ENCODE assay signal across 8 mouse cellular contexts in the genomic region with DNA sequence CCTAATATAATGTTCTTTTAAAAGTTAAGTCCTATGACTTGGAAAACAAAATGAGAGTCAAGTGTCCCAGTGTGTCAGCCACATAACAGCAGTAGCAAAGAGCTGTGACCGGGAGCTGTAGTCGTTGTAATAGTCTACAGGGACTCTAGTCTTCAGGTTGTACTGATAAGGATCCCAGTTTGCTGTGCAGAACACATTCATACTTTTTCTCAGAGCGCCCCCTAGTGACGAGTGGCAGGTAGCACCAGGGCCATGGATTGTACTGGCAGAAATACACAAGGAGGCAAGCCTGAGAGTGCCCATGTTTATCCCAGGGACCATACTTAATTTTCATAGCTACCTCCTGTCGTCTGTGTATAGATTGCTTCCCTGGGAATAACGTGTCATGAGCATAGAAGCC. TPM values are rescaled to one million over a fixed set of nuclear protein-coding genes. Genes with fewer than 3 reads are reported as not detected.
DNase-seq lines count a peak whose midpoint lies in the region; ATAC-seq and TF ChIP-seq lines count a peak whose summit lies in the region.

No protein-coding gene starts in this region.

- no peak overlapping the region for H3K27ac ChIP-seq in forebrain, embryonic 14.5 days (ENCODE audit: low read depth, low read length)
- no peak overlapping the region for H3K27ac ChIP-seq in layer of hippocampus, adult 2 months
- no peak overlapping the region for H3K27ac ChIP-seq in lung, embryonic 14.5 days (ENCODE audit: low read depth)

- intact Hi-C loops in heart, postnatal 36 days (cut with DNase I), result loop anchor here (10.0 kb wide), 2 partner anchors 293 to 893 kb away; no protein-coding TSS in a partner anchor

- peak; percentile 56 for DNase-seq in G1E (ENCODE audit: low spot score)
- peak; percentile 68 for DNase-seq in c-Kit-positive CD71-positive TER-119-positive erythroid progenitor cells, embryonic 14.5 days (ENCODE audit: low spot score)
- DNase-seq in forebrain, embryonic 14.5 days (ENCODE audit: low spot score), result peak; percentile 79
- DNase-seq in heart, postnatal 36 days, result peak; percentile 63 to 70
- peak; percentile 67 to 80 for DNase-seq in layer of hippocampus, adult 2 months (ENCODE audit: low spot score in 2 of 2)
- peak; percentile 89 for DNase-seq in lung, embryonic 14.5 days
- DNase-seq in ovary, postnatal 14 days (ENCODE audit: low spot score), result peak; percentile 75
- DNase-seq in thymus, postnatal 25 days, result peak; percentile 81

- H3K9me3 ChIP-seq in G1E (replicated peaks), result no peaks in the 10 kb centered on the region
- H3K9me3 ChIP-seq in forebrain, embryonic 14.5 days (replicated peaks; ENCODE audit: control insufficient read depth, low read length), result no peaks in the 10 kb centered on the region
- no peaks in the 10 kb centered on the region for H3K9me3 ChIP-seq in lung, embryonic 14.5 days (ENCODE audit: low read depth, low read length)

- H3K4me1 ChIP-seq in G1E (ENCODE audit: insufficient read depth, low read depth, low read length), result peaks cover 2% of the 10 kb centered on the region; the same call in 1 of the 2 replicates
- no peaks in the 10 kb centered on the region for H3K4me1 ChIP-seq in forebrain, embryonic 14.5 days (ENCODE audit: control insufficient read depth, insufficient read depth, low read length)
- H3K4me1 ChIP-seq in lung, embryonic 14.5 days (ENCODE audit: insufficient read depth), result no peaks in the 10 kb centered on the region

- H3K4me3 ChIP-seq in G1E (ENCODE audit: low read depth, low read length), result no peak overlapping the region
- no peak overlapping the region for H3K4me3 ChIP-seq in forebrain, embryonic 14.5 days (ENCODE audit: low read depth, low read length)
- no peak overlapping the region for H3K4me3 ChIP-seq in layer of hippocampus, adult 2 months
- no peak overlapping the region for H3K4me3 ChIP-seq in lung, embryonic 14.5 days (ENCODE audit: low read depth, low read length)

- no peak overlapping the region for H3K9ac ChIP-seq in forebrain, embryonic 14.5 days (ENCODE audit: low read length)
- H3K9ac ChIP-seq in lung, embryonic 14.5 days, result no peak overlapping the region

- 9% methylated on average over 6 of the region's 6 CpGs for WGBS in forebrain, embryonic 14.5 days
- WGBS in lung, embryonic 14.5 days, result 1% methylated on average over 6 of the region's 6 CpGs

- peak; percentile 90 for TF ChIP-seq CTCF in G1E (IDR thresholded peaks at IDR 0.05; ENCODE audit: low read depth, low read length)
- peak; percentile 94 for TF ChIP-seq CTCF in layer of hippocampus, adult 2 months (conservative IDR thresholded peaks at IDR 0.05)
- peak; percentile 88 for TF ChIP-seq CTCF in lung, embryonic 14.5 days (IDR thresholded peaks at IDR 0.05; ENCODE audit: low read depth)

- peaks cover 3% of the 10 kb centered on the region; the same call in 1 of the 2 replicates for H3K27me3 ChIP-seq in G1E (ENCODE audit: insufficient read depth, low read length)
- no peaks in the 10 kb centered on the region for H3K27me3 ChIP-seq in forebrain, embryonic 14.5 days (replicated peaks; ENCODE audit: control insufficient read depth, insufficient read depth, low read length)
- no peaks in the 10 kb centered on the region for H3K27me3 ChIP-seq in lung, embryonic 14.5 days (ENCODE audit: insufficient read depth, low read length)

- no peaks in the 10 kb centered on the region for H3K36me3 ChIP-seq in G1E (replicated peaks)
- no peaks in the 10 kb centered on the region for H3K36me3 ChIP-seq in forebrain, embryonic 14.5 days (ENCODE audit: control insufficient read depth, insufficient read depth, low read length)
- H3K36me3 ChIP-seq in lung, embryonic 14.5 days (ENCODE audit: insufficient read depth), result no peaks in the 10 kb centered on the region

- peak; percentile 84 for ATAC-seq in G1E (ENCODE audit: extremely low read depth, insufficient number of reproducible peaks, low FRiP score, poor library complexity, severe bottlenecking)
- ATAC-seq in forebrain, embryonic 14.5 days, result peak; percentile 72; the same call in 1 of the 2 replicates
- ATAC-seq in lung, embryonic 14.5 days (ENCODE audit: insufficient read depth), result peak; percentile 47

- H3K4me2 ChIP-seq in forebrain, embryonic 14.5 days (ENCODE audit: low read length), result no peak overlapping the region
- no peak overlapping the region for H3K4me2 ChIP-seq in lung, embryonic 14.5 days

RNA-seq across cellular contexts. Expression of gene Ly75, which starts 35.0 kb away (rescaled TPM):
- total RNA-seq in G1E (2014; fragmentation: Nextera tagmentation), result 16.0 and 16.3 TPM in 2 replicates
- total RNA-seq in G1E (2017), result 11.8 and 12.5 TPM in 2 replicates
- 0.15 and 0.19 TPM in 2 replicates for polyA plus RNA-seq in G1E (2012)
- polyA plus RNA-seq in forebrain, embryonic 14.5 days (2014; fragmentation: Nextera tagmentation; extraction: Ambion mirVana), result 0.41 and 0.78 TPM in 2 replicates
- total RNA-seq in heart, postnatal 36 days (2021), result under 1 TPM; 0.54 to 0.69 TPM
- under 1 TPM; 0.88 to 0.95 TPM for total RNA-seq in layer of hippocampus, adult 2 months (2021)
- 3.4 and 3.8 TPM in 2 replicates for polyA plus RNA-seq in lung, embryonic 14.5 days (2014; fragmentation: Nextera tagmentation; extraction: Ambion mirVana)

Comparison
In these comparisons a context has a peak if more than half of its experiments do, and no peak if none do; other contexts are left out.
1. RNA of gene Ly75, which starts 35.0 kb away (total RNA-seq): 11.8 to 16.3 TPM in G1E; 0.88 to 0.95 TPM in layer of hippocampus, adult 2 months and 0.54 to 0.69 TPM in heart, postnatal 36 days; every median in the first group is over 4 times any median in the second.
2. Peak in every context shown above with its lines, with median percentiles within 50 percentile points of each other: ATAC-seq, DNase-seq and CTCF ChIP-seq.